ENCODE assay signal across 8 mouse cellular contexts in genomic region chr12:108274661-108275507, GRCm38 (mm10). TPM values are rescaled to one million over a fixed set of nuclear protein-coding genes. Genes with fewer than 3 reads are reported as not detected.
A peak's percentile ranks its signal among the peaks of the same experiment; 100 is the strongest.
DNase-seq lines count a peak whose midpoint lies in the region; ATAC-seq and TF ChIP-seq lines count a peak whose summit lies in the region.

TSS of gene Ccdc85c (minus strand) at chr12:108275425.

- WGBS in embryonic facial prominence, embryonic 15.5 days: under 1% methylated on average over 82 of the region's 120 CpGs
- WGBS in heart, embryonic 15.5 days: under 1% methylated on average over 97 of the region's 120 CpGs

- H3K9me3 ChIP-seq in embryonic facial prominence, embryonic 15.5 days (replicated peaks): no peaks in the 10 kb centered on the region
- no peaks in the 10 kb centered on the region for H3K9me3 ChIP-seq in heart, embryonic 15.5 days (replicated peaks)

- peak within 1 kb of the TSS; percentile 93 for H3K27ac ChIP-seq in layer of hippocampus, adult 2 months
- H3K27ac ChIP-seq in embryonic facial prominence, embryonic 15.5 days (replicated peaks): peak within 1 kb of the TSS; percentile 79
- peak within 1 kb of the TSS; percentile 67 for H3K27ac ChIP-seq in heart, embryonic 15.5 days

- ATAC-seq in embryonic facial prominence, embryonic 15.5 days (ENCODE audit: insufficient number of reproducible peaks, low FRiP score, low TSS enrichment, low read depth): peak; percentile 0; the same call in 1 of the 2 replicates
- ATAC-seq in heart, embryonic 15.5 days (replicated peaks; ENCODE audit: insufficient number of reproducible peaks, insufficient read depth, low FRiP score, low read depth): no peak; the same call in 1 of the 2 replicates

- peaks cover 76% of the 10 kb centered on the region for H3K4me1 ChIP-seq in embryonic facial prominence, embryonic 15.5 days
- H3K4me1 ChIP-seq in heart, embryonic 15.5 days (replicated peaks): peaks cover 65% of the 10 kb centered on the region

- TF ChIP-seq CTCF in layer of hippocampus, adult 2 months (conservative IDR thresholded peaks at IDR 0.05): no peak

- no peaks in the 10 kb centered on the region for H3K36me3 ChIP-seq in embryonic facial prominence, embryonic 15.5 days
- no peaks in the 10 kb centered on the region for H3K36me3 ChIP-seq in heart, embryonic 15.5 days

- H3K9ac ChIP-seq in embryonic facial prominence, embryonic 15.5 days: peak within 1 kb of the TSS; percentile 58
- H3K9ac ChIP-seq in heart, embryonic 15.5 days: peak within 1 kb of the TSS; percentile 75

- no peaks in the 10 kb centered on the region for H3K27me3 ChIP-seq in embryonic facial prominence, embryonic 15.5 days
- H3K27me3 ChIP-seq in heart, embryonic 15.5 days: peaks cover 4% of the 10 kb centered on the region; the same call in 1 of the 2 replicates

- peak within 1 kb of the TSS; percentile 90 for H3K4me3 ChIP-seq in layer of hippocampus, adult 2 months
- H3K4me3 ChIP-seq in embryonic facial prominence, embryonic 15.5 days (replicated peaks): peak within 1 kb of the TSS; percentile 65
- H3K4me3 ChIP-seq in heart, embryonic 15.5 days: peak within 1 kb of the TSS; percentile 74

- no peak for DNase-seq in layer of hippocampus, adult 2 months (ENCODE audit: low spot score in 2 of 2)
- DNase-seq in layer of hippocampus, adult 11-12 months (ENCODE audit: low spot score): no peak
- DNase-seq in adrenal gland, postnatal 14 days: peak; percentile 66
- peak in 1 of 2 experiments; percentile 66 for DNase-seq in layer of hippocampus, postnatal 14 days (ENCODE audit: low spot score in 2 of 2)
- peak; percentile 42 for DNase-seq in lung, postnatal 14 days
- peak; percentile 31 to 35 for DNase-seq in spleen, postnatal 10 days (ENCODE audit: low spot score in 2 of 2)

- peak within 1 kb of the TSS; percentile 96 for H3K4me2 ChIP-seq in embryonic facial prominence, embryonic 15.5 days (replicated peaks)
- H3K4me2 ChIP-seq in heart, embryonic 15.5 days: peak within 1 kb of the TSS; percentile 92

RNA-seq across cellular contexts. Expression of gene Ccdc85c, which starts in this region (rescaled TPM):
- total RNA-seq in layer of hippocampus, adult 2 months (2021): 10 to 100 TPM; 68.4 to 68.5 TPM
- total RNA-seq in adrenal gland, postnatal 14 days (2021): 21.6 and 23.0 TPM in 2 replicates
- polyA plus RNA-seq in embryonic facial prominence, embryonic 15.5 days (2015; fragmentation: Nextera tagmentation; extraction: Ambion mirVana): 4.6 and 5.1 TPM in 2 replicates
- polyA plus RNA-seq in heart, embryonic 15.5 days (2015; fragmentation: Nextera tagmentation; extraction: Ambion mirVana): 4.7 and 5.7 TPM in 2 replicates
- total RNA-seq in layer of hippocampus, postnatal 14 days (2021): 10 to 100 TPM; 55.9 to 57.4 TPM

Comparison
In these comparisons a context has a peak if more than half of its experiments do, and no peak if none do; other contexts are left out.
1. DNase-seq: peak in adrenal gland, postnatal 14 days (single experiment), lung, postnatal 14 days (single experiment) and spleen, postnatal 10 days (2 of 2); none in layer of hippocampus, adult 2 months (0 of 2) and layer of hippocampus, adult 11-12 months (single experiment).
2. Peak in every context shown above with its lines, with median percentiles within 50 percentile points of each other: H3K27ac ChIP-seq and H3K4me3 ChIP-seq.